Mouse (Mus musculus) limb, embryonic 10.5 days (tissue): ENCODE measurements at regions not wholly inside any gene's neighbourhood (a gene's known extent, or its start where the extent isn't known, plus 50 kb on each side); places are given as distances from the start of the nearest gene placed in this dataset.

Source experiments
- DNase-seq: peaks from one replicate; pipeline ENCODE4 v3.0.0-alpha.2; 2017; ENCODE audit warnings: low spot score
- H3K27ac ChIP-seq: fragments of 300-500 bp; sonication (generic); 2 replicates; pipeline ENCODE4 v1.5.1; 2016; ENCODE audit warnings: mild to moderate bottlenecking
- H3K27me3 ChIP-seq: fragments of 300-500 bp; sonication (generic); 2 replicates; pipeline ENCODE4 v1.6.1; 2016; ENCODE audit warnings: low read depth, mild to moderate bottlenecking; ENCODE audit not compliant: poor library complexity, severe bottlenecking
- H3K36me3 ChIP-seq: fragments of 300-500 bp; sonication (generic); 2 replicates; pipeline ENCODE4 v1.6.1; 2016; ENCODE audit warnings: mild to moderate bottlenecking, moderate library complexity
- H3K4me1 ChIP-seq: fragments of 300-500 bp; sonication (generic); 2 replicates; pipeline ENCODE4 v1.6.1; 2016
- H3K4me3 ChIP-seq: fragments of 300-500 bp; sonication (generic); 2 replicates; pipeline ENCODE4 v1.5.1; 2016; ENCODE audit warnings: mild to moderate bottlenecking, moderate library complexity
- H3K9me3 ChIP-seq: fragments of 300-500 bp; sonication (generic); replicated peaks from 2 replicates; pipeline ENCODE4 v1.6.1; 2016; ENCODE audit warnings: mild to moderate bottlenecking
- WGBS: fragments of 180-500 bp; shearing (Covaris S2); methylation state at CpG from one replicate; pipeline ENCODE4 v1.1.7; 2016; 5-methylcytosine and 5-hydroxymethylcytosine counted together

- Histone ChIP-seq H3K27ac (no peak overlapping the region), H3K27me3 (no peaks in the 10 kb centered on the region), H3K4me1 (no peaks in the 10 kb centered on the region), H3K36me3 (no peaks in the 10 kb centered on the region), H3K9me3 (no peaks in the 10 kb centered on the region), H3K4me3 (no peak overlapping the region)
- DNase-seq, result no peak
- 93% methylated on average over 8 of the region's 8 CpGs for WGBS
Observed at GRCm38 (mm10) chr15:97163090-97163489, 83.8 kb upstream of the Pced1b start.

GRCm38 (mm10) chr15:97162305-97162704 lies 84.6 kb upstream of the Pced1b start:
- Histone ChIP-seq H3K27ac (no peak overlapping the region), H3K27me3 (no peaks in the 10 kb centered on the region), H3K36me3 (no peaks in the 10 kb centered on the region), H3K4me1 (no peaks in the 10 kb centered on the region), H3K4me3 (no peak overlapping the region), H3K9me3 (no peaks in the 10 kb centered on the region)
- WGBS, result 91% methylated on average over 8 of the region's 8 CpGs
- DNase-seq, result no peak

- H3K27me3 ChIP-seq, result no peaks in the 10 kb centered on the region
- H3K4me1 ChIP-seq, result no peaks in the 10 kb centered on the region
- no peak overlapping the region for H3K27ac ChIP-seq
- H3K36me3 ChIP-seq, result no peaks in the 10 kb centered on the region
- DNase-seq, result no peak
- no peak overlapping the region for H3K4me3 ChIP-seq
- WGBS, result 87% methylated on average over 5 of the region's 5 CpGs
- H3K9me3 ChIP-seq, result no peaks in the 10 kb centered on the region
Observed at GRCm38 (mm10) chr15:97161530-97161929, 85.4 kb upstream of the Pced1b start.

- H3K4me3 ChIP-seq, result no peak overlapping the region
- 79% methylated on average over 8 of the region's 8 CpGs for WGBS
- no peaks in the 10 kb centered on the region for H3K27me3 ChIP-seq
- H3K9me3 ChIP-seq, result no peaks in the 10 kb centered on the region
- no peak for DNase-seq
- H3K27ac ChIP-seq, result no peak overlapping the region
- no peaks in the 10 kb centered on the region for H3K4me1 ChIP-seq
- no peaks in the 10 kb centered on the region for H3K36me3 ChIP-seq
Observed at GRCm38 (mm10) chr15:97152354-97152753, 94.6 kb upstream of the Pced1b start.

- Histone ChIP-seq H3K4me3 (no peak overlapping the region), H3K4me1 (no peaks in the 10 kb centered on the region), H3K9me3 (no peaks in the 10 kb centered on the region), H3K27ac (no peak overlapping the region), H3K36me3 (no peaks in the 10 kb centered on the region), H3K27me3 (no peaks in the 10 kb centered on the region)
- 89% methylated on average over 12 of the region's 12 CpGs for WGBS
- DNase-seq, result no peak
Observed at GRCm38 (mm10) chr15:97151793-97152192, 95.1 kb upstream of the Pced1b start.

GRCm38 (mm10) chr15:97150983-97151735 lies 95.4 kb upstream of the Slc38a4 start:
- Histone ChIP-seq H3K27ac (no peak overlapping the region), H3K27me3 (no peaks in the 10 kb centered on the region), H3K36me3 (no peaks in the 10 kb centered on the region), H3K9me3 (no peaks in the 10 kb centered on the region), H3K4me3 (no peak overlapping the region), H3K4me1 (no peaks in the 10 kb centered on the region)
- WGBS, result 91% methylated on average over 10 of the region's 10 CpGs
- no peak for DNase-seq

- no peaks in the 10 kb centered on the region for H3K9me3 ChIP-seq
- H3K4me3 ChIP-seq, result no peak overlapping the region
- DNase-seq, result no peak
- H3K36me3 ChIP-seq, result no peaks in the 10 kb centered on the region
- WGBS, result 84% methylated on average over 2 of the region's 2 CpGs
- no peak overlapping the region for H3K27ac ChIP-seq
- no peaks in the 10 kb centered on the region for H3K27me3 ChIP-seq
- H3K4me1 ChIP-seq, result peaks cover 8% of the 10 kb centered on the region
Observed at GRCm38 (mm10) chr15:97141958-97142357, 86.2 kb upstream of the Slc38a4 start.

GRCm38 (mm10) chr15:97138265-97138664 lies 82.5 kb upstream of the Slc38a4 start:
- H3K27ac ChIP-seq, result no peak overlapping the region
- peaks cover 6% of the 10 kb centered on the region; the same call in 1 of the 2 replicates for H3K4me1 ChIP-seq
- no peaks in the 10 kb centered on the region for H3K27me3 ChIP-seq
- H3K36me3 ChIP-seq, result no peaks in the 10 kb centered on the region
- 88% methylated on average over 3 of the region's 3 CpGs for WGBS
- no peak for DNase-seq
- no peak overlapping the region for H3K4me3 ChIP-seq
- H3K9me3 ChIP-seq, result no peaks in the 10 kb centered on the region

- 13% methylated on average over 11 of the region's 11 CpGs for whole genome bisulfite sequencing
- H3K27me3 ChIP-seq, result no peaks in the 10 kb centered on the region
- H3K27ac ChIP-seq, result peak overlapping the region; percentile 28; the same call in 1 of the 2 replicates
- DNase-seq, result peak; percentile 62
- no peak overlapping the region for H3K4me3 ChIP-seq
- peaks cover 6% of the 10 kb centered on the region; the same call in 1 of the 2 replicates for H3K4me1 ChIP-seq
- H3K36me3 ChIP-seq, result no peaks in the 10 kb centered on the region
- H3K9me3 ChIP-seq, result no peaks in the 10 kb centered on the region
Observed at GRCm38 (mm10) chr15:97135291-97135690, 79.5 kb upstream of the Slc38a4 start.

GRCm38 (mm10) chr15:97127771-97128170 lies 72.0 kb upstream of the Slc38a4 start:
- WGBS, result 94% methylated on average over 8 of the region's 8 CpGs
- Histone ChIP-seq H3K27ac (no peak overlapping the region), H3K27me3 (no peaks in the 10 kb centered on the region), H3K9me3 (no peaks in the 10 kb centered on the region), H3K36me3 (no peaks in the 10 kb centered on the region), H3K4me3 (no peak overlapping the region), H3K4me1 (peaks cover 9% of the 10 kb centered on the region; the same call in 1 of the 2 replicates)
- DNase-seq, result no peak

- Histone ChIP-seq H3K27me3 (no peaks in the 10 kb centered on the region), H3K4me3 (no peak overlapping the region), H3K4me1 (peaks cover 13% of the 10 kb centered on the region), H3K27ac (0 out of 2 replicates have a peak overlapping the region, but pooled peaks have one; percentile 21), H3K9me3 (no peaks in the 10 kb centered on the region), H3K36me3 (no peaks in the 10 kb centered on the region)
- WGBS, result 86% methylated on average over 15 of the region's 15 CpGs
- no peak for DNase-seq
Observed at GRCm38 (mm10) chr15:97125836-97126822, 70.4 kb upstream of the Slc38a4 start.

GRCm38 (mm10) chr15:97122263-97122662 lies 66.5 kb upstream of the Slc38a4 start:
- DNase-seq, result no peak
- H3K9me3 ChIP-seq, result no peaks in the 10 kb centered on the region
- 78% methylated on average over 6 of the region's 6 CpGs for WGBS
- no peak overlapping the region for H3K27ac ChIP-seq
- no peaks in the 10 kb centered on the region for H3K36me3 ChIP-seq
- H3K4me3 ChIP-seq, result no peak overlapping the region
- peaks cover 4% of the 10 kb centered on the region; the same call in 1 of the 2 replicates for H3K4me1 ChIP-seq
- H3K27me3 ChIP-seq, result no peaks in the 10 kb centered on the region
